Mouse (Mus musculus) lung, postnatal 4 days (tissue): ENCODE results near the gene Aes.

ENCODE experiments used
- DNase-seq, 2 experiments: peaks; one replicate each; pipeline ENCODE4 v3.0.0; 2021

The Aes gene

GRCm38 (mm10) chr10:81559163-81559626, at the start of gene Aes:
Gene Aes, plus strand, starts transcription at chr10:81559488.
- DNase-seq: peak; percentile 86 to 90

- no peak for DNase-seq
These were observed 49.0 kb upstream of the Aes start for GRCm38 (mm10) chr10:81510246-81510810.

GRCm38 (mm10) chr10:81513798-81514197, 45.5 kb upstream of the Aes start:
- DNase-seq: no peak

GRCm38 (mm10) chr10:81517227-81517626, 42.1 kb upstream of the Aes start:
- no peak for DNase-seq

GRCm38 (mm10) chr10:81518546-81518945, 40.7 kb upstream of the Aes start:
- DNase-seq: peak; percentile 73 to 83

GRCm38 (mm10) chr10:81519227-81519977, 39.9 kb upstream of the Aes start:
- peak; percentile 47 to 51 for DNase-seq

GRCm38 (mm10) chr10:81519978-81520365, 39.3 kb upstream of the Aes start:
- DNase-seq: peak in 1 of 2 experiments; percentile 36

GRCm38 (mm10) chr10:81523142-81523541, 36.1 kb upstream of the Aes start:
- DNase-seq: no peak

GRCm38 (mm10) chr10:81523570-81523969, 35.7 kb upstream of the Aes start:
- no peak for DNase-seq

GRCm38 (mm10) chr10:81524051-81524605, 35.2 kb upstream of the Aes start, which contains the start of gene Gna15:
Gene Gna15, minus strand, starts transcription at chr10:81524225.
- peak; percentile 64 to 69 for DNase-seq

- no peak for DNase-seq
These were observed 34.1 kb upstream of the Aes start for GRCm38 (mm10) chr10:81525017-81525694.

- peak; percentile 78 to 89 for DNase-seq
These were observed 32.5 kb upstream of the Aes start for GRCm38 (mm10) chr10:81526779-81527178.

GRCm38 (mm10) chr10:81534826-81535225, 24.5 kb upstream of the Aes start:
- DNase-seq: no peak

GRCm38 (mm10) chr10:81536734-81537133, 22.6 kb upstream of the Aes start:
- peak in 1 of 2 experiments; percentile 40 for DNase-seq

- no peak for DNase-seq
These were observed 21.9 kb upstream of the Aes start for GRCm38 (mm10) chr10:81537429-81537828.

GRCm38 (mm10) chr10:81538321-81539048, 20.8 kb upstream of the Aes start:
- DNase-seq: no peak

- DNase-seq: no peak
These were observed 17.9 kb upstream of the Aes start for GRCm38 (mm10) chr10:81541363-81541762.

- peak; percentile 66 to 81 for DNase-seq
These were observed 17.5 kb upstream of the Aes start for GRCm38 (mm10) chr10:81541803-81542202.

- no peak for DNase-seq
These were observed 16.4 kb upstream of the Aes start for GRCm38 (mm10) chr10:81542727-81543460.

GRCm38 (mm10) chr10:81543633-81544032, 15.7 kb upstream of the Aes start:
- no peak for DNase-seq

GRCm38 (mm10) chr10:81544296-81545160, 14.8 kb upstream of the Aes start:
- no peak for DNase-seq
